Mouse (Mus musculus): ENCODE measurements around the gene Slc48a1.

The Slc48a1 gene

DNA sequence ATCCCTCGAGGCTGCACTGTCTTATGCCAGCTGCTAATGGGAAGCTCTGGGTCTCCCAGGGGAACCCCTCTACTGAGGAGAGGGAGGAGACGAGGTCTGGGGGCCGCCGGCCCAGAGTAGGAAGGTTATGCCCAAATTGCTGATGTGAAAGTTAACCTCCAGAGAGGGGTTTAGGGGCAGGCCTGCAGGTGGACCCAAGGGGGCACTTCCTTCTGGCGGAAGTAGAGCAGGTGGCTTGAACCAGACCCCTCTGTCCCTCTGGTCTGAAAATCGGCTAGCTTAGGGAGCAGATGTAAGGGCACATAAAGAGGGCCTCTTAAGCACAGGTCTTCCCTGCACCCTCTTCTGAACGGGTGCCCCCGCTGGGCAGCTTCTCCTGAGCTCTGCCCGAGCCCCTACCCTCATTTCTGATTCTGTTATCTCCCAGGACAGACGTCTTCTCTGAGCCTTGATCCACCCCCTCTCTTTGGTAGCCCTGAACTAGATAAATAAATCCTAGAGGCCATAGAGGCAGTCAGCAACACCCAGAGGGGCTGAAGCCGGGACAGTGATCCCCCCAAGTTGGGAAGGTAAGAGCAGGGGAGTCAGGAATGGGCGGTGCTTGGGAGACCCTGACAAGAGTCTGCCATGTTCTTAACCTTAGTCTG, 47.7 kb downstream of the Slc48a1 start:
- no peak for DNase-seq (ENCODE audit: low read depth, low spot score)

GRCm38 (mm10) chr15:97826588-97827261, 48.4 kb downstream of the Slc48a1 start:
- DNase-seq (ENCODE audit: low read depth, low spot score): no peak

DNA sequence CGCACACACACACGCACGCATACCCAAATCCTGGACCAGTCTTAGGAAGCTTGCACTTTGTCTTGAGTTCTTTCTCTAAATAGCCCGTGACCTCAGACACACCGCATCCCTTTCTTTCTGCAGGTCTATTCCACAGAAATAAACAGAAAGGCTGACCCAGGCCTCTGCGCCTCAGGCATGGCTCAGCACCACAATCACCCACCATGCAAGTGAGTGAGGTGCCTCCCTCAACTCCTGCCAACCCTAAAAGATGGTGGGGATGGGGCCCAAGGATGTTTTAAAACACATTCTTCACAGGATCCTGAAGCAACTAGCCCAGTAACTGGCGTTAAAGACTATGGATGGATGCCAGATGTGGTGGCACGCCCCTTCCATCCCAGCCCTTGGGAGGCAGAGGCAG, 49.1 kb downstream of the Slc48a1 start:
- no peak for DNase-seq (ENCODE audit: low read depth, low spot score)

DNA sequence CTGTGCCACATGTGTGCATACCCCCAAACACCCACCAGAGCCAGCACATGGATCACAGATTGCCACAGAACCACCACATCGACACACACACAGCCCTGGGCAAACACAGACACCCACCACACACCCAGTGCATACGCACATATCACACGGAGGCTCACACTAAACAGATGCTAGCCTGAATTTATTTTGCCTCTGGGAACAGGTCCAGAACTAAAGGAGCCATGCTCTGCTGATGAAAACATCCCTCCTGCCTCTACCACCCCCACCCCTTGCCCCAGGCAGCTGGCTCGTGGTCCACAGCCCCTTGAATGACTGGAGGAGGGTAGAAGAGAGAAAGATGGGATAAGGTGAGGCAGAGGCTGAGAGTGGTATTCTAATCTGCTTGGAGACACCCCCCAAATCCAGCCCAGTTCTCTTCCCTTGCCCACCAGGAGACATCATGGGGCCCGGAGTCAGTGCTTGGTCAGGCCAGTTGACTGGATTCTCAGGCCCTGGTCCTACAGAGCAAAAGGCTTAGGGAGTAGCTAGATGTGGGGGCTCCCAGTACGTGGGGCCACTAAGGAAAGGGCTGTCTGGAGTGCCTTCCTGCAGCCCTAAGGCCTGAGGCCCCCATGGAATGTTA, 50.0 kb downstream of the Slc48a1 start:
- no peak for DNase-seq (ENCODE audit: low read depth, low spot score)

GRCm38 (mm10) chr15:97828901-97829338, 50.6 kb downstream of the Slc48a1 start:
- DNase-seq (ENCODE audit: low read depth, low spot score): no peak

DNA sequence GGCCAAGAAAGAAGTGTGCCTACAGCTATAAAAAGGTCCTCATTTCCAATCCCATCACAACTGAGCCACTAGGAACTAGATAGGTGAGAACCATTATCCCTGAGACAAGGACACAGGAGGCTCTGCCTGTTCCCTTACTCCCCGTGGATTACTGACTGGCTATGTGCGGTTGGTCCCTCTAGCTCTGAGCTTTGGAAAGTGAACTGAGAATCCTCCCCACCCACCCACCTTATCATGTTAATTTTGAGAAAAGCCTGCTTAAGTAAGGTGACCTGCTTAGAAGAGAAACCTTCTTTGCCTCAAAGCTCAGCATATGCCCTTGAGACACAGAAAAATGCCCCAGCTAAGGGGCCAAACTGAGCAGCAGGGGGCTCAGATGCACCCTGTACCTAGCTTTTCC, 51.1 kb downstream of the Slc48a1 start:
- DNase-seq (ENCODE audit: low read depth, low spot score): no peak

GRCm38 (mm10) chr15:97830253-97830787, 52.0 kb downstream of the Slc48a1 start:
- DNase-seq (ENCODE audit: low read depth, low spot score): no peak

- DNase-seq (ENCODE audit: low read depth, low spot score): no peak
Measured at GRCm38 (mm10) chr15:97830788-97831241, 52.5 kb downstream of the Slc48a1 start.

- DNase-seq (ENCODE audit: low read depth, low spot score): no peak
Measured at GRCm38 (mm10) chr15:97831242-97831986, 53.1 kb downstream of the Slc48a1 start.

GRCm38 (mm10) chr15:97831987-97832640, 53.8 kb downstream of the Slc48a1 start:
- no peak for DNase-seq (ENCODE audit: low read depth, low spot score)

- DNase-seq (ENCODE audit: low read depth, low spot score): no peak
Measured at GRCm38 (mm10) chr15:97832764-97833479, 54.6 kb downstream of the Slc48a1 start.

GRCm38 (mm10) chr15:97836153-97836893, 58.0 kb downstream of the Slc48a1 start:
- DNase-seq (ENCODE audit: low read depth, low spot score): no peak

DNA sequence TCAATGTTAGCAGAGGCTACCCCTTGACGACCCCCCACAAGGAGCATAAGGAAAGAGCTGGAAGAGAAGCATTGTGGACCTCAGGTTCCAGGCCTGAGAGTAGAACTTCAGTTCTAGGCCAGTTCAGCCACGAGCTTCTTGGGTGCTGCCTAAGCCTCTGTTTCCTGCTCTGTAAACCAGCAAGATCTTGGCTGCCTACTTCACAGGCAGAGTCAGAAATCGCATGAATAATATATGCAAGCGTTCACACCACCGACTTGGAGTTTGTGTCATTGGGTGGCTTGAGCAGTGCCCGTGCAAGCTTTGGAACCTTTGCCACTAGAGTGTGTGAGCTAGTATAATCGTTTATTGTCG, 58.6 kb downstream of the Slc48a1 start:
- no peak for DNase-seq (ENCODE audit: low read depth, low spot score)

GRCm38 (mm10) chr15:97837491-97838061, 59.3 kb downstream of the Slc48a1 start:
- DNase-seq (ENCODE audit: low read depth, low spot score): no peak

DNA sequence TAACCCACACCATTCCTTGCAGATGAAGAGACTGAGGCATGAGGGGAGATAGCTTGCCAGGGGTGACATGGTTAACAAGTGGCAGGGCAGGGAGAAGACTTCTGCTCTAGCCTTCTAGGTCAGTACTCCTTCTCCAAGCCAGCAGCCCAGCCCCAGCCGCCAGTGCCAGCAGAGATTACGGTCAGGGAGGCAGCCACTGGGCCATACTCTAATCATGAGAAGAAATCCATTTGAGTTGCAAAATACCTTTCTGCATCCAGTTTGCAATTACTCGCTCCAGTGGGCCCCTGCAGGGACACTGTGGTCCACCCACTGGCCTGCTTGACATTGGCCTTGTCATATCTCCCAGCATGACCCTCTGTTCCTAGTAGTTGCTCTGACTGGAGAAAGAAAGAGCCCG, 60.1 kb downstream of the Slc48a1 start:
- DNase-seq (ENCODE audit: low read depth, low spot score): no peak

- no peak for DNase-seq (ENCODE audit: low read depth, low spot score)
Measured at GRCm38 (mm10) chr15:97839012-97839411, 60.7 kb downstream of the Slc48a1 start.

DNA sequence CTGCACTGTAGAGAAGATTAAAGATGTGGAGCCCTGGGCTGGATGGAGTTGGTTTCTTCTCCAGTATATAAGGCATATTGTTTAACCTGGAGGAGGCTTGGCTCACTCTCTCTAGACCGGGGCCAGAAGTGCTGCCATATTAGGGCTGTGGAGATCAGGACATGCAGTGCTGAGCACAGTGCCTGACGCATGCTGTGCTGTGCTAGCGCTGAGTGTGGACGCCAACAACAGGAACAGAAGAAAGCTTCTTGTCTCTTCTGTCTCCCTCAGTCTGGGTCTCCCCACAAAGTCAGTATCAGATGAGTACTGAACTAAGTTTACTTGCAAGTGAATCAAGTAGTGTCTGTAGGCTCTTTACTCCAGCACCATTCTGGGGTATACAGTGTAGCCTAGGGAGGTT, 61.2 kb downstream of the Slc48a1 start:
- DNase-seq (ENCODE audit: low read depth, low spot score): no peak

DNA sequence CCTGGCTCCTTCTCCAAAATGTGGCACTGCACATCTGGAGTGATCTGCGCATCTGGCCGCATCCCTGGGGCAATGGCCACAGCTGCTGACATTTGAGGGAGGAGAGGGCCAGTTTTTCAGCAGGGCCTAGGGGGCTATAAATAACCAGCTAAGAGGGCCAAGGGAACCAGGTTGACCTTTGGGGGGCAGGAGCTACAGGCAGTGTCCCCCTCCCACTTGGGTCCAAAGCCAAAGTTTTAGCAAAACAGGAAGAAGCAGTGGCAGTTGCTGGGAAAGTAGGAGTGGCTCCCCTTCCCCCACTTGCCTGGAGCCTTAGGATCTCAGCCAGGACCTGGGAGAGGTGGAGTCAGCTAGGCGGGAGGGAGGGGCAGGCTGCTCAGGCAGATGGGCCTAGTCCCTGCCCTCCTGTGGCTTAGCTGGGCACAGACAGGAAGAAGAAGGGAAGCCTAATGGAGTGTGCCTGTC, 61.7 kb downstream of the Slc48a1 start:
- DNase-seq (ENCODE audit: low read depth, low spot score): no peak

DNA sequence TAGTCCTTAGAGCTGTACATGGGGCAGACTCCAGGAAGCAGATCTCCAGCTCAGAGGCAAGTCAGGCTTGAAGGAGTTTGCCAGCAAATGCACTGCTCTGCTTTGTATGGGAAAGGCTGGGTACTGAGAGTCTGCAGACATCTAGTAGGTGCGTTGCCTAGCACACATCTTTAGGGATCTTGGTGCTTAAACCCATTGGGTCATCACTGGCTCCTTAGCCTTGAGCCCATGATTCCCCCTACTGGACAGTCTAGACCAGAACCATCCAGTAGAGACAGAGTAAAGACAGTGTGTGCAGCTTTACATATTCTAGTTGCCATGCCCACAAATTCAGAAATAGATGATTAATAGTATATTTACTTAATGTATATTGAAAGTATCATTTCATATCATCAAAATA, 62.5 kb downstream of the Slc48a1 start:
- DNase-seq (ENCODE audit: low read depth, low spot score): no peak

DNA sequence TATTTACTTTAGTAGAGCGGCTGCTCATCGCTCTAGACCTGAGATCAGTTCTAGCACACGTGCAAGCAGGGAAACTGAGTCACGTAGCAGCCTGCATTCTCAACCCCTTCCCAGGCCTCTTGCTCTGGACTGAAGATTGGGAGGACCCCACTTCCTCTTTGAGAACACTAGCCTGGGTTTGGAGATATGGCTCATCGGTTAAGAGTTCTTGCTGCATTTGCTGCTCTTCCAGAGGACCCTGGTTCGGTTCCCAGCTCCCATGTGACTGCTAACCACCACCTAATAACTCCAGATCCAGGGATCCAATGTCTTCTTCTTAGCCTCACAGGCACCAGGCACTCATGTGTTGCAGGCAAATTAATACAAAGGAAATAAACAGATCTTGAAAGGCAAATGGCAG, 63.1 kb downstream of the Slc48a1 start:
- no peak for DNase-seq (ENCODE audit: low read depth, low spot score)
